Mouse (Mus musculus): ENCODE measurements at regions not wholly inside any gene's neighbourhood (a gene's known extent, or its start where the extent isn't known, plus 50 kb on each side); places are given as distances from the start of the nearest gene placed in this dataset.

DNA sequence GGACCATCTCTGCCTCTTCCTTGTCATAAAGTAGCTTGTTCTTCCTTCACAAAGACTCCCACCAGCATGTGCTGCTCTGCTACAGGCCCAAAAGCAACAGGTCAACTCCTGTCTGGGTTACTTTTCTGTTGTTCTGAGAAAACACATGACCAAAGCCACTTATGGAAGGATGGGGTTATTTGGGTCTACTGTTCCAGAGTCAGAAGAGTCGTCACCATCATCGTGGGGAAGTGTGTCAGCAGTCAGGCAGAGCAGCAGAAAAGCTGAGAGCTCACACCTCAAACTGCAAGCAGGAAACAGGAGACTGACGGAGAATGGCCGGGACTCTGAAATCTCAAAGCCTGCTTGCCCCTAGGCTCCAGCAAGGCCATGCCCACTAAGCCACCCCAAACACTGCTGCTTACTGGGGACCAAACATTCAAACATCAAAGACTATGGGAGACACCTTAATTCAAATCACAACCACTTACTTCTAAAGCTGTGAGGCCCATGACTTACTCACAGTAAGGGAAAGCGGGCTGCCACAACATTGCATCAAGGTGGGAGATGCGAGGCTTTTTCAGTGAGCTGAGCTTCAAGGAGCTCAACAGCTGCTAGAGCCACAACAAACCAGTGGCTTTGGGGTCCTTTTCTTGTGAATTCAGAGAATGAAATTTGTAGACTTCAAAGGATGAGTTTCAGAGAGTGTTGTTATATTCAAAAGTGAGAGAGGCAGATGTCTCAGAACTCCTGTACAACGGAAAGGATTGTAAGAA is 96.6 kb upstream of the Hs6st1 start:
- no peak for DNase-seq (ENCODE audit: low spot score)

DNA sequence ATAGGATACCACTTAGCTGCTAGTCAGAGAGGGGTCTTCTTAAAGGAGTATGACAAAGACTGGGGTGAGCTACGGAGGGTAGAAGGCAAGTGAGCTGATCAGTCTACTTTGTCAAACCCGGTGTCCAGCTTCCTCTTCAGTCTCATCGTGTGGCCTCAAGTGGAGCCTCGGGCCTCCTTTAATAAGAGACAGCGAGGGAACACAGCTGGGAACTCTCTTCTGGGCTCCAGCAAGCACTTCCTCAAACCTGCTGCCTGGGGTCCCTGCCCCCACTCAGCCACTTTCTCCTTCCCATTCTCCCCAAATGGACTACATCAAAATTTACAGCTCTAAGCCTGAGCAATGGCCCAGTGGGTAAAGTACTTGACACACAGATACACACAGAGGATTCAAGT is 96.0 kb upstream of the Hs6st1 start:
- DNase-seq (ENCODE audit: low spot score), result no peak

DNA sequence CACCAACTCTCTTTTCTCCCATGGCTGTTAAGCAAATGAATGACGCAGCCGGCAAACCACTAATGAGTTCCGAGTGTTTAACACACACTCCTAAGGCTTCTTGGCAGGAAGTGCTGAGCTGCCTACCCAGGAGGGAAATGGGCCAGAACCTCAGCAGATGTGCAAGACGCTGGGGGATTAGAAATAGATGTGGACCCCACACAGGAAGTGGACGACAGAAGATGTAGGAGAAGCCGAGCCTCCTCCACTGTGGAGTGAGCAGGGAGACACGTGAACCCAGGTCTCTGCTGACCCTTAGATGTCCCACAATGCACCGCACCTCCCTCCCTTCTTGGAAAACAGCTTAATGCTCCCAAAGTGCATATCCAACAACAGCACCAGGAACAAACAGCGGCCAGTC is 94.8 kb upstream of the Hs6st1 start:
- no peak for DNase-seq (ENCODE audit: low spot score)

DNA sequence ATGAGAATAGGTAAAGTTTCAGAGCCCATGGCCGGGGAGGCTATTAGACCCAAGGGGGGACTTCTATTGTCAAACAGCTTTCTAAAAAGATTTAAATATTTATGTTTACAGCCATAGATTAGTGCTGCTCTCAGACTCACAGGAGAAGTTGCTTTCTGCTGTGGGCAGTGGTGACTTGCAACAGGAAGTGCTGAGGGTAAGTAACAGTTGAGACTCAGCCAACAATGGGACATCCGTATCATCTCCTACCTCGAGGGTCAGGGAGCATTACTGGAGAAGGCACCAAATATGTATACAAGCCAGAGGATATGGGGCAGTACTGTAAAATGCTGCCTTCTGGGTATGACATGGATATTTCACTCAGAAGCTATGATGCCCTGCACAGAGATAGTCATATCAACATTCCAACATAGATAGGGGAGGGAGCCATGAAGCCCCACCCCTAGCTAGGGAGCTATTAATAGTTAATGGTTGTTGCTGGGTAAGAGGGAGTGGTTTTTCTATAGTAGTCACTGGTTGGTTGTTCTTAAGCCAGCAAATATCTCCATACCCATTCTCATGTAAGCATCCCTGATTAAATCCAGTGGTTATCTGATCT is 92.5 kb upstream of the Hs6st1 start:
- no peak for DNase-seq (ENCODE audit: low spot score)

DNA sequence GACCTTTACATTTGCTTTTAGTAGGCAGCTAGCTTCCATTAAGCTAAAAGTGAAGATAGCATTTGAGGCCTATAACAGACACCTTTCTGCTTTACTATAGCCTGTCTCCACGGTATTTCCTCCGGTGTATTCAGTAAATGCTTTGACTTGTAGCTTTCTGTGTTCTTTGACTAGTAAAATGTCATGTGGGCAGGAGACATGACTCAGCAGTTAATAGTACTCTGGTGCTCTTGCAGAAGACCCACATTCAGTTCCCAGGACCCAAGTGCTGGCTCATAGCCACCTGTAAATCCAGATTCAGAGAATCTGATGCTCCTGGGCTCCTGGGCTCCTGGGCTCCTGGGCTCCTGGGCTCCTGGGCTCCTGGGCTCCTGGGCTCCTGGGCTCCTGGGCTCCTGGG is 91.7 kb upstream of the Hs6st1 start:
- DNase-seq (ENCODE audit: low spot score), result no peak

DNA sequence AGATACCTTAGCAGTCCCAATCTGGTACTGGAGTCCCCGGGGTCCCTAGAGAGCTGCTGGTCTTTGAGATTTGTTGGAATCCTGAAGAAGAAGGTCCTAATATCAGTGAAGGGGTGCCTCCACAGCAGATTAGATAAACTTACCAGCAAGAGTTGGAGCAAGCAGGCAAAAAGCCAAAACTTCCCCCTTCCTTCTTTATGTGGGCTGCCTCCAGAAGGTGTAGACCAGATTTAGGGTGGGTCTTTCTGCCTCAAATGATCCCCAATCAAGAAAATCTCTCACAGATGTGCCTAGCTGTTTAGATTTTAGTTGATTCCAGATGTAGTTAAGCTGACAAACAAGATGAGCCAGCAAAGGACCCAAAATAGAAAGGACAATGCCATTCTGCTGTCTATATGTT is 90.1 kb upstream of the Hs6st1 start:
- DNase-seq (ENCODE audit: low spot score), result no peak

DNA sequence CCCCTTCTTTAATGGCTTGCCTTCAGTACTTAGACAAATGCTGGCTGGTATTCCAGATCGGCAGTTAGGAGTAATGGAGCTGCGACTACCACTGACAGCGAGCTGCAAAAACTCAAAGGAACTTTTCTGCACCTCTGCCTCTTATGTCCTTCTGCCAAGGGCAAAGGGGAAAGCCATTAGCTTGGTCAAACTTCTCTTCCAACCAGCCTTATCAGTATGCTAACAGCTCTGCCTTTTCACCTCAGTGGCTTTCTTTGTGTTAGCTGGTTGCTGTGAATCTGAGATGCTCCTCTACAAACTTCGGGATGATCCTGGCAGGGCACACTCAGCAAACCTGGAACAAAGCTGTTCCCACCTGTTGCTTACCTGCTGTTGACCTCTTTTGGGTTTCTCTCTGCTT is 89.4 kb upstream of the Hs6st1 start:
- DNase-seq (ENCODE audit: low spot score), result no peak

DNA sequence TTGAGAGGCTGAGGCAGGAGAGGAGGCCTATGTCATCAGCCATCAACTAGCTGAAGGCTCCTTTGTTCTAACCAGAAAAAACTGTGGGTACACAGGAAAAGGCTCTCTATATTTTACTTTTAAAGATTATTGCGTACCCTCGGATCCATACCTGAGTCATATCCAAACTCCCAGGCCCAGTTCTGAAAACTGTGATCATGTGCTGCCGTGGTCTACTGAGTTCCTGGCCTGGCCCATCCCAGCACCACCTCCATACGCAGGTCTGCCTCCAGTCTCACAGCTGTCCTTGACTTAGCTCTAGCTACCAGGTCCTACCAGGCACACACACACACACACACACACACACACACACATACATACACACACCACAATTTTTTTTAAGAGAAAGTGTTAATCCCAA is 87.0 kb upstream of the Hs6st1 start:
- DNase-seq (ENCODE audit: low spot score), result no peak

DNA sequence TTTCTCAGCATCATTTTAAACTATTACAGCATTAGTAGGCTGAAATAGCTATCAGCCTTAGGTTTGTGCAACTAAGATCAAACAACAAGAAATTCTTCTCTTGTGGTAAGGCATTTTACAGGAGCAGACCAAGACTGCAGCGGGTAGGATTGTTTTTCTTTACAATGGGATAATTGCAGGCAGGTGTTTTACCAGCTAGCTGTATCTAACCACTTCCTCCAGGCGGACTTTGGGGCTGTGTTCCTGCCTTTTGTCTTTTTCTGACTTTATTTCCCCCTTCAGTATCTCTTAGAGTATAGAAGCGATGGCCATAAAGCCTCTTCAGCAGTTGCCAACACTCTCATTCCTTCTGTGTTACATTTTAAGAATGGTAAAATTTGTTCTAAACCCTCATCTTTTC is 84.8 kb upstream of the Hs6st1 start:
- DNase-seq (ENCODE audit: low spot score), result no peak

DNA sequence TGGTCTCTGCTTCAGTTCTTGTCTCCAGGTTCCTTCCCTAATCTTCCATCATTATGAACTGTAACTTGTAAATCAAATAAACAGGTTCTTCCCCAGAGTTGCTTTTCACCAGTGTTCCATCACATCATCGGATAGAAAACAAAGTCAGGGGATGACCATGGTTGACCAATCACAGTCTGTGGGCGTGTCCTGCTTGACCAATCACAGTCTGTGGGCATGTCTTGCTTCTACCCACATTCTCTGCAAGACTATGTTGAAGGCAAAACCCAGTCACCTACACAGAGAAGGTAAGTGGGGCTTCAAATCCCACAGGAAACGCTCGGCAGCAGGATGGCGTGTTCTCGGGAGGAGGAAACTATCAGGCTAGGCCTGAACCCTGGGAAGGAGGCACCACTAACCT is 82.9 kb upstream of the Hs6st1 start:
- DNase-seq (ENCODE audit: low spot score), result no peak

DNA sequence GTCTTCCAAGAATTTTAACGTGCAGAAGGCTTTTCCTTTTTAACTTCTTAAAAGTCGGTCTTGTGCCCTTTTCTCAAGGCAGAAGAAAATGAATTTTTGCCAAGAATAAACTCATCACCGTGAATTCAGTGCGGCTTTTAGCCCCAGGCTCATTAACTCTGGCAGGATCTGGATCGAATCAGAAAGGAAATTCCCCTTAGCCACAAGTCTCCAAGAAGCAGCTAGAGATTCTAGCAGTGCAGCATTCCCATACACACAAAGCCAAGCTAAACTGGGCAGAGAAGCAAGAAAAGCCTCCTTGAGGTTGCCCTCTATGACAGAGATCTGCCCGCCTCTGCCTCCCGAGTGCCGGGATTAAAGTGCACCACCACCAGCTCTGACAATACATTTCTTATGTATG is 81.5 kb upstream of the Hs6st1 start:
- DNase-seq (ENCODE audit: low spot score), result no peak

DNA sequence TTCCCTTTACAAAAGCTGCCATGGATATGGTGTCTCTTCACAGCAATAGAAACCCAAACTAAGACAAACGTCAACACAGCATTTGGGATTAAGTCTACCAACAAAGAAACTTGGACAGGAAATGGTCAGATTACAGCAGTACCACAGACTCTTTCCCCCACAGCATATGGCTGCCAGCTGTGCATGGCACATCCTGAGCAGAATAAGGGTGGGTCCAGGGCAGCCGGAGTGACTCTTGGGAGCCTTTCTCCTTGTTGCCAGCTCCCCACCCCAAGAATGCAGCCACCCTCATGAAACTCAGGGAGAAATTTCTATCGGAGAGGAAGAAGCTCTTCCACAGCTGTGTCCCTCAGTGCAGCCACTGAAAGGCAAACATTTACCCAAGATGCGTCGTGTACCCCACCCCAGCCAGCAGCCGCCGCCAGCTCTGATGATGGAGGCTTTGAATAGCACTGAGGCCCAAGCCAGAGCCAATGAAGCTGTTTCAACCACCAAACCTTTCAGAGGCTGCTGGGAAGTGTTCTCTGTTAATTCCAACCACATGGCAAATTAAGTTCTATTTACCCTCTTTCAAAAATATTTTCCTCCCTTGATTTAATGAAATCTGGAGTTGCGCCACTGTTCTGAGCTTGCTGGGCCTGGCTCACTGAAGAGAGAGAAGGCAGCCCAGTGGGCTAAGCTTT is 75.8 kb upstream of the Hs6st1 start:
- no peak for DNase-seq (ENCODE audit: low spot score)

DNA sequence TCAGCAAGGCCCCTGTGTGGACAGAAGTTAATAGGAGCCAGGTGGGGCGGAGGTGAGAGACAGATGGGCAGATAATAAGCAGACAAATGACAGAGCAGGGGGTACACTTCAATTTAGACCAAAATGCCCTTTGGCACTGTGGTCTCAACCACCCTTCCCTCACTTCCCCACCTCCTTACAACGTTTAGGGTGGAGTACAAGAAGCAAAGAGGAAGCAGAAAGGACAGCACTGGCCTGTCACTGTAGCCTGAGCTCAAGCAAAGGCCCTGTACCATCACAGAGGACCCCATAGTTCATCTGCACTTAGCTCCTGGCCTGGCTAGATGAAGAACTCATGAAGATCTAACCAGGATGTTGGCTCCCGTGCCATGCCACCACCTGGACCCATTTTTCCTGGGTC is 75.3 kb upstream of the Hs6st1 start:
- no peak for DNase-seq (ENCODE audit: low spot score)

DNA sequence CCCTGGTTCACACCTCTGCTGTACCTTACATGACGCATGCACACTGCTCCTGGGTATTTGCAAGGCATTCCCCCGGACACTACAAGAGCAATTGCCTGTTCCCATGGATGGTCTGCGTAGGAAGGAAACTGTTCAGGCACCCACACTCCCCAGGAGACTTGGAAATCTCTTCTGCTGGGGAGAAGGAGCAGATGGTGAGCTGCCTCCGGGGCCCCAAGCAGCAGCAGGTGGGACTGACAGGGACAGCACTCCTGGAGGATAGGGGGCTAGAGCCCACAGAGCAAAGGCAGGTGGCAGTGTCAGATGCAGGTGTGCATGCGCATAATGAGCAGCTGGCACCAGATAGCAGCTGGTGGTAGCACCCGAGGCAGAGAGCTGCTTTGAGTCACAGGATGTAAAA is 72.5 kb upstream of the Hs6st1 start:
- DNase-seq (ENCODE audit: low spot score), result no peak

DNA sequence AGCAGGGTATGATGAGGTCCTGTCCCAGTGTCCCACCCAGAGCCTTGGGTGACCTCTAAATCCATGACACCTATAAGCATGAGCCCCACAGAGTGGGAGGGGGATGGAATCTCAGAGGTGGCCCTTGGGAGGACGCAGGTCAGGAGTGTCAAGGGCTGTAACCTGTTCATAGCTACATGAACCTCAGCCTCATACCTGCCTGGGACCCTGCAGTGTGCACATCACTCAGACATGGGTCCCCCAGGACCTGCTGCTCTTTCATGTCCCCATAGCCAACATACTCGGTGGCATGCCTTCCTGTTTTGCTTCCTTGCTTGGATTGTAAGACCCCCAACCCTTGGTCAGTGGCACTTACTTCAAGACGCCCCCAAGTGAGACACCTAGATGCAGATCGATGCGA is 66.9 kb upstream of the Hs6st1 start:
- no peak for DNase-seq (ENCODE audit: low spot score)

DNA sequence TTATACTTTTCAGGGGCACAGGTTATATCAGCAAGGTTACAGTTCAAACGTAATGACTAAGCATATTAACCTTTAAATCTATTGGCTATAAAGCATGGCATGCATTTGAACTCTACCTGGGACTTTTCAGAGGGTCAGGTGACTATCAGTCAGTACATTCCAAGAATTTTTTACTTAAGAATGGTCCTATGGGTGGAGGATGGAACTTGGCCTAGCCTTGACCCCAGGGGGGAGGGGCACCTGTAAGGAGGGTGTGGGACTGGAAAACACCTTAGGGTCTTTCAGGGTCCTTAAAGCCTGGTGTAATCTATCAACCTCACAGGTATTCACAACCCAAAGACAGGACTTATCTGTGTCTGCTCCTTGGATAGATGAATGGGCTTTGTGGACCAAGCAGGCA is 66.4 kb upstream of the Hs6st1 start:
- DNase-seq (ENCODE audit: low spot score), result no peak

DNA sequence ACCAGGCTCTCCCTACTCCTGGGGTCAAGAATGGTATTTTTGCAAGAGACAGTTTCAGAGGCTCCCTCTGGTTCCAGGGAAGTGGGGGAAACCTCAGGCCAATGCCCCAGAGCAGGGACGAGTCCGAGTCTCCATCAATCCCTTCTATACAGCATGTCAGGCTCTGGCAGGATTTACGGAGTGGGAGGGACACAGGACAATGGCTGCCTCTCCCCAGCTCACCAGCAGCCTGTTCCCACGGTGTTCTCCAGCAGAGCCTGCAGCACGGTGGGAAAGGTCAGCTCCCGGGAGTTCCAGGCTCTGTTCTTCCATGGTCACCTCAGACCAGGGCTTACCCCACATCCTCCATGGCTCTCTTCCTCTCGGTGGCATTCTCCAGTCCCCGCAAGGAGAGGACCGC is 64.6 kb upstream of the Hs6st1 start:
- DNase-seq (ENCODE audit: low spot score), result no peak

DNA sequence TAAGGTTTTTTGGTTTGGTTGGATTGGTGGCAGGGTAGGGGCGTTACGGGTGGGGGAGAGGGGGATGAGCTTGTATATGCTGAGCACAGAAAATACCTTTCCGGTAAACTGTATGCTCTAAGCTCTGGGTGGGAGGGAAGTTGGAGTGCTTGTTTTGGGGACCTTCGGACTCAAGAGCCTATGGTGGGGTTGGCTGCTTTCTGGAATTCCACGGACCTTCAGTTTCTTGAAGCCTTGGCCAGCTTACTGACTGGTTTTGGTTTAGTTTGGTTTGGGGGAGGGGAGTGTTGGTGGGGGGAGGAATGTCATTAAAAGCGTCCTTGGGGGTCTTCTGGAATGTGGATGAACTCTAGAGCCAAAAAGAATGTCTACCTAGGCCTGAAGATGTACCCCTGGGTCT is 59.6 kb upstream of the Hs6st1 start:
- no peak for DNase-seq (ENCODE audit: low spot score)

DNA sequence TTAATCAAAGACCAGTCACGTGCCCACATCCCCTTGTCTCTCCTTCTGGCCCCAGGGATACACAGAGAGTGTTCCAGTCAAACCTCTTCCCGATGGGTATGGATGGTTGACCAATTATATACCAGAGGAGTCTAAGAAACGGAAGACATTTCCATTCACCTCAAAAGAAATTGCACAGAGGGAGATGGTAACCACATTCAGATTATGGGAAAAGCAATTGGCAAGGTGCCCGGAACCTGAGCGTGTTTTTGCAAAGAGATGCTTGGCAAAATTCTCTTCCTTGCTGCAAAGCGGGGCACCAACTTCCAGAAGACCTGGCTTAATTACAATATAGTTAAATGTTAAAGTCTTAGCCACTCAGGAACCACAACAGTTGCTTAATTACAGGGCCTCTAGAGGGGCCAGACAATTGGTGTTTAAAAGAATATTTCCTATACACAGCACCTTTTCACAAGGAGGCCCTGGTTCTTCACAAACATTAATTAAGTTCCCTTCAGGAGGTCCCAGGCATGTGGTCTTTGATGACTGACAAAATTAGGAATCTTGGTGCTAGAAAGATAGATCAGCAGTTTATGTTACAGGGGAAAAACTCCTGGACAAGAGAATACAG is 59.1 kb upstream of the Hs6st1 start:
- no peak for DNase-seq (ENCODE audit: low spot score)

DNA sequence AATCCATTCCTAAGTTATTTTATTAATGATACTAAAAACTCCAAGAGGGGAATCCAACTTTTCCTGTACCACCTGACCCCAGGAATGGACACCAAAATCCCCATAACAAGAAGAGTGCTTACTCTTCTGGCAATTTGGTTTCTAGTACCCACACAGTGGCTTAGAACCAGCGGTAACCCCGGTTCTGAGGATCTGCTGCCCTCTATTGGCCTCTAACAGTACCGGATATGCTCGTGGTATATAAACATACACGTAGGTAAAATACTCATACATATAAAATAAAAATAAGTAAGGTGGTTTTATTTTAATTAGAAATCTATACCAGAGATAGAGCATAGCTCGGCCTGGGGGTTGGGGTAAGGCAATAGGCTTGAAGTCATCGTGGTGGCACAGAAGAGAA is 58.0 kb upstream of the Hs6st1 start:
- DNase-seq (ENCODE audit: low spot score), result no peak

DNA sequence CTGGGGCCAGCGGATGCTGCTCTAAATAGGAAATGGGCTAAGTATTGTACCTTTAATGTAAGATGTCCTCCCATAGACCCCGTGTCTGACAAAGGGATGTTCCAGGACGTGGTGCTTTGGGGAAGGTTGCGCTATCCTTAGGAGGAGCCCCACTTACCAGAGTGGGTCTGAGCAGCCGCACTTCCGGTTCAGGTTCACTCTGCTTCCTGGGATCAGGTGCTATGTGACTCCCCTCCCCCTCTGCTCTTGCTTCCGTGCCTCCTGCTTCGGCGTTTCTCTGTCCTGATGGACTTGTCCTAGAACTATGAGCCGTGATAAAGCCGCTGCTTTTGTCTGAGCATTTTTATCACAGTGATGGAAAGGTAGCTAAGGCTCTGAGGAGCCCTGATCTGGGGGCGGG is 57.4 kb upstream of the Hs6st1 start:
- DNase-seq (ENCODE audit: low spot score), result no peak

DNA sequence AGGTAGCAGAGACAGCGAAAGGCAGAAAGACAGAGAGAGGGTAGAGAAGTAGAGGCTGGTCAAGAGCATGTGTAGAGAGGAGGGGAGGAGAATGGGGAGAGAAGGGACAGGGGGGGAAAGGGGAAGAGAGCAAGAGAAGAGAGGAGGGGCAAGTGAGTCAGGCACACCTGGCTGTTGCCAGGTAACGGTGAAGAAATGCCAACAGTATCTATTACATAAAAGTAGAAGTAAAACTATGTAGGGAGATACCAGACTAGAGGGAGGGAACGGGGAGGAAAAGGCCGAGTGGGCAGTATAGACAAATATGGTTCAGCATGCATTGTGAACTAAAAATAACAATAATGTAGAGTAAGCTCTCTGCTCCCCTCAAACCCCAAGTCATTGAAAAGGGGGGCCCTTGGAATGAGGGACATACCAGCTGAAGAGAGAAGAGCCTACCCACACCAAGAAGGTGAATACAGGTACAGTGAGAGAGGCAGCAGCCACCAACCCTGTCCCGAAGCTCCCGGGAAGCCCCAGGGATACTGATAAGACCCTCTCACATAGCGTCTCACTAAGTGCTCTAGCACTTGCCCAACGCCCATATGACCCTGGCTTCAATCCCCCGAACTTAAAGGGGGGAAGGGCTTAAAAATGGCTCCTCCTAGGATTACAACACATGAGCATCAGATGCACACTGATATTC is 56.0 kb upstream of the Hs6st1 start:
- peak; percentile 32 for DNase-seq (ENCODE audit: low spot score)

All from lung, postnatal 25 days (tissue).